Mouse (Mus musculus) midbrain, postnatal 0 days (tissue): ENCODE results near the gene B3gat3. TPM values are rescaled to one million over a fixed set of nuclear protein-coding genes. Genes with fewer than 3 reads are reported as not detected.
A peak's percentile ranks its signal among the peaks of the same experiment; 100 is the strongest.

Experiments used
- ATAC-seq: fragments of 200-750 bp; cut with Nextera tagmentation; 2 replicates; pipeline ENCODE4 v1.8.0; 2017; ENCODE audit warnings: moderate number of reproducible peaks, mild to moderate bottlenecking, moderate TSS enrichment, moderate library complexity; ENCODE audit not compliant: low FRiP score
- DNase-seq: peaks from one replicate; pipeline ENCODE4 v3.0.0-alpha.2; 2015; ENCODE audit warnings: low spot score
- H3K27ac ChIP-seq: fragments of 300-500 bp; sonication (generic); 2 replicates; pipeline ENCODE4 v1.5.1; 2014; ENCODE audit warnings: low read depth, mild to moderate bottlenecking, low read length, mixed read lengths
- H3K27me3 ChIP-seq: fragments of 300-500 bp; sonication (generic); 2 replicates; pipeline ENCODE4 v1.6.1; 2014; ENCODE audit warnings: low read length, control low read depth, mixed read lengths; ENCODE audit not compliant: insufficient read depth
- H3K36me3 ChIP-seq: fragments of 300-500 bp; sonication (generic); 2 replicates; pipeline ENCODE4 v1.6.1; 2014; ENCODE audit warnings: low read length, control low read depth, mixed read lengths; ENCODE audit not compliant: insufficient read depth
- H3K4me1 ChIP-seq: fragments of 300-500 bp; sonication (generic); 2 replicates; pipeline ENCODE4 v1.6.1; 2014; ENCODE audit warnings: mild to moderate bottlenecking, control low read depth, antibody characterized with exemption, low read length, mixed read lengths; ENCODE audit not compliant: insufficient read depth
- H3K4me2 ChIP-seq: fragments of 300-500 bp; sonication (generic); 2 replicates; pipeline ENCODE4 v1.6.1; 2014; ENCODE audit warnings: low read depth, mild to moderate bottlenecking, low read length, mixed read lengths; ENCODE audit not compliant: poor library complexity, severe bottlenecking
- H3K4me3 ChIP-seq: fragments of 300-500 bp; sonication (generic); 2 replicates; pipeline ENCODE4 v1.5.1; 2014; ENCODE audit warnings: low read depth, mild to moderate bottlenecking, low read length, moderate library complexity
- H3K9ac ChIP-seq: fragments of 300-500 bp; sonication (generic); replicated peaks from 2 replicates; pipeline ENCODE4 v1.6.1; 2014; ENCODE audit warnings: mild to moderate bottlenecking, low read length, moderate library complexity, mixed read lengths; ENCODE audit not compliant: poor library complexity, severe bottlenecking
- H3K9me3 ChIP-seq: fragments of 300-500 bp; sonication (generic); 2 replicates; pipeline ENCODE4 v1.6.1; 2016; ENCODE audit warnings: low read length, control low read depth
- CTCF ChIP-seq: IDR thresholded peaks from 2 replicates; pipeline ENCODE4 v1.5.1; 2016; ENCODE audit warnings: antibody characterized with exemption, mild to moderate bottlenecking
- WGBS: fragments of 180-500 bp; shearing (Covaris S2); extraction: QIAGEN DNeasy Blood & Tissue Kit; methylation state at CpG from one replicate; pipeline ENCODE4 v1.1.7; 2014; 5-methylcytosine and 5-hydroxymethylcytosine counted together
- microRNA-seq: library from miRNA; unstranded; fragments of <30 nt; microRNA quantifications from one replicate; pipeline ENCODE4, GENCODE M21; 2016; ENCODE audit warnings: borderline number of aligned reads
- polyA plus RNA-seq: library from polyadenylated mRNA; unstranded; fragments of >200 nt; fragmentation: Nextera tagmentation; extraction: Ambion mirVana; gene quantifications from 2 replicates; pipeline ENCODE4 v1.2.1, GENCODE M21; 2015
- total RNA-seq: library from RNA; depleted of rRNA; stranded (reverse); fragments of >200 nt; gene quantifications from 2 replicates; pipeline ENCODE4 v1.2.3, GENCODE M21; 2014; rRNA removed

B3gat3 gene
- total and polyA plus RNA-seq, 2 experiments from 2014 or later: 95.5 to 111 TPM

GRCm38 (mm10) chr19:8975491-8975890 is 55.3 kb downstream of the B3gat3 start:
- no peak for ATAC-seq
- Histone ChIP-seq H3K27me3 (no peaks in the 10 kb centered on the region), H3K9ac (no peak overlapping the region), H3K4me2 (no peak overlapping the region), H3K4me3 (no peak overlapping the region), H3K4me1 (no peaks in the 10 kb centered on the region), H3K36me3 (peaks cover 57% of the 10 kb centered on the region), H3K9me3 (no peaks in the 10 kb centered on the region), H3K27ac (no peak overlapping the region)
- no peak for TF ChIP-seq CTCF
- WGBS: 97% methylated on average over 2 of the region's 2 CpGs
- no peak for DNase-seq

DNA sequence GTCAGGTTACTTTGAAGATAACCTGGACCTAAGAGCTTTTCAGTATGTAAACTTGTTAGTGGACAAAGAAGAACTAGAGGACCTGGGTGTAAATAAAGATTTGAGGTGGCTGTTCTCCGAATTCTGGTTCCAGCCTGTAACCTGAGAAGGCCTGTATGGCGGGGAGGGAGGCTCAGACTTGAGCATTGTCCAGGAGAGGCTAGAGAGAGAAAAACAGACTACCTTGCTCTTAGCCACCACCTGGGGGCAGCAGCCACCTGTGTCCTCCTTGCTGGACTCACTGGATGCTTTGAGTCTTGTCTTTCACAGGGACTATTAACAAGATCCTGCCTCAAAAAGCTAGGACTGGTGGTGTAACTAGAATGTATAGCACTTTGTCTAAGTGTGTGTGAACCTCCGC is 56.4 kb downstream of the B3gat3 start:
- Histone ChIP-seq H3K4me3 (no peak overlapping the region), H3K27me3 (no peaks in the 10 kb centered on the region), H3K36me3 (peaks cover 53% of the 10 kb centered on the region), H3K9me3 (no peaks in the 10 kb centered on the region), H3K4me2 (no peak overlapping the region), H3K4me1 (no peaks in the 10 kb centered on the region), H3K27ac (no peak overlapping the region), H3K9ac (no peak overlapping the region)
- DNase-seq (peak; percentile 71), ATAC-seq (peak; percentile 64)
- 53% methylated on average over 3 of the region's 3 CpGs for WGBS
- peak; percentile 86 for TF ChIP-seq CTCF

Small RNA genes within 50 kb of the gene (microRNA-seq; reads per million reads assigned to microRNA genes)
- not detected for gene Mir5136

Other genes with a start within 250 kb of the B3gat3 start
Only the 30 nearest of the 32 such genes appear.
- 50.9 and 65.7 TPM in 2 replicates for gene Wdr74, start 184.5 kb upstream of the B3gat3 start, total RNA-seq
- 85.9 and 88.2 TPM in 2 replicates for gene Wdr74, start 184.5 kb upstream of the B3gat3 start, polyA plus RNA-seq
- gene 1700092M07Rik, start 179.7 kb upstream of the B3gat3 start, total RNA-seq: not detected in 2 replicates
- 0.64 TPM in 1 of 2 replicates, not detected in the other for gene 1700092M07Rik, start 179.7 kb upstream of the B3gat3 start, polyA plus RNA-seq
- gene Stx5a, start 179.0 kb upstream of the B3gat3 start, total RNA-seq: 112 and 147 TPM in 2 replicates
- gene Stx5a, start 179.0 kb upstream of the B3gat3 start, polyA plus RNA-seq: 104 and 106 TPM in 2 replicates
- gene Nxf1, start 163.3 kb upstream of the B3gat3 start, total RNA-seq: 67.4 and 75.6 TPM in 2 replicates
- 90.0 and 92.8 TPM in 2 replicates for gene Nxf1, start 163.3 kb upstream of the B3gat3 start, polyA plus RNA-seq
- 210 and 320 TPM in 2 replicates for gene Tmem223, start 149.4 kb upstream of the B3gat3 start, total RNA-seq
- gene Tmem223, start 149.4 kb upstream of the B3gat3 start, polyA plus RNA-seq: 202 and 230 TPM in 2 replicates
- gene Tmem179b, start 145.9 kb upstream of the B3gat3 start, total RNA-seq: 20.4 and 27.3 TPM in 2 replicates
- gene Tmem179b, start 145.9 kb upstream of the B3gat3 start, polyA plus RNA-seq: 19.1 and 21.1 TPM in 2 replicates
- gene Taf6l, start 134.0 kb upstream of the B3gat3 start, total RNA-seq: 32.5 and 38.7 TPM in 2 replicates
- gene Taf6l, start 134.0 kb upstream of the B3gat3 start, polyA plus RNA-seq: 25.2 and 26.4 TPM in 2 replicates
- gene Polr2g, start 121.8 kb upstream of the B3gat3 start, total RNA-seq: 67.2 and 67.5 TPM in 2 replicates
- 163 and 171 TPM in 2 replicates for gene Polr2g, start 121.8 kb upstream of the B3gat3 start, polyA plus RNA-seq
- 6.0 and 6.2 TPM in 2 replicates for gene Zbtb3, start 117.8 kb upstream of the B3gat3 start, total RNA-seq
- 3.2 and 4.5 TPM in 2 replicates for gene Zbtb3, start 117.8 kb upstream of the B3gat3 start, polyA plus RNA-seq
- gene Ttc9c, start 101.0 kb upstream of the B3gat3 start, total RNA-seq: 63.0 and 63.8 TPM in 2 replicates
- gene Ttc9c, start 101.0 kb upstream of the B3gat3 start, polyA plus RNA-seq: 38.8 and 45.3 TPM in 2 replicates
- 25.9 and 36.2 TPM in 2 replicates for gene Hnrnpul2, start 100.4 kb upstream of the B3gat3 start, total RNA-seq
- gene Hnrnpul2, start 100.4 kb upstream of the B3gat3 start, polyA plus RNA-seq: 4.6 and 5.5 TPM in 2 replicates
- gene AC129217.1, start 90.6 kb upstream of the B3gat3 start, total RNA-seq: 5.6 and 12.7 TPM in 2 replicates
- not detected in 2 replicates for gene AC129217.1, start 90.6 kb upstream of the B3gat3 start, polyA plus RNA-seq
- 112 and 121 TPM in 2 replicates for gene Bscl2, start 82.9 kb upstream of the B3gat3 start, total RNA-seq
- 101 and 108 TPM in 2 replicates for gene Bscl2, start 82.9 kb upstream of the B3gat3 start, polyA plus RNA-seq
- gene Gng3, start 81.2 kb upstream of the B3gat3 start, total RNA-seq: 103 and 119 TPM in 2 replicates
- gene Gng3, start 81.2 kb upstream of the B3gat3 start, polyA plus RNA-seq: 746 and 809 TPM in 2 replicates
- 2.7 and 3.5 TPM in 2 replicates for gene Lrrn4cl, start 69.6 kb upstream of the B3gat3 start, total RNA-seq
- gene Lrrn4cl, start 69.6 kb upstream of the B3gat3 start, polyA plus RNA-seq: 2.0 and 2.1 TPM in 2 replicates
- 73.5 and 73.8 TPM in 2 replicates for gene Ubxn1, start 48.9 kb upstream of the B3gat3 start, total RNA-seq
- 142 and 143 TPM in 2 replicates for gene Ubxn1, start 48.9 kb upstream of the B3gat3 start, polyA plus RNA-seq
- 22.6 and 26.5 TPM in 2 replicates for gene Uqcc3, start 39.5 kb upstream of the B3gat3 start, total RNA-seq
- 64.2 and 65.0 TPM in 2 replicates for gene Uqcc3, start 39.5 kb upstream of the B3gat3 start, polyA plus RNA-seq
- gene Lbhd1, start 36.6 kb upstream of the B3gat3 start, total RNA-seq: 4.2 and 6.6 TPM in 2 replicates
- gene Lbhd1, start 36.6 kb upstream of the B3gat3 start, polyA plus RNA-seq: 17.7 and 20.6 TPM in 2 replicates
- not detected in 2 replicates for gene Gm49403, start 36.4 kb upstream of the B3gat3 start, total RNA-seq
- not detected in 2 replicates for gene Gm49403, start 36.4 kb upstream of the B3gat3 start, polyA plus RNA-seq
- 17.8 and 23.7 TPM in 2 replicates for gene 1810009A15Rik, start 31.5 kb upstream of the B3gat3 start, total RNA-seq
- gene 1810009A15Rik, start 31.5 kb upstream of the B3gat3 start, polyA plus RNA-seq: 29.2 and 32.9 TPM in 2 replicates
- 3.8 TPM in 1 of 2 replicates, not detected in the other for gene Gm49416, start 31.4 kb upstream of the B3gat3 start, total RNA-seq
- not detected in 2 replicates for gene Gm49416, start 31.4 kb upstream of the B3gat3 start, polyA plus RNA-seq
- gene Ints5, start 27.4 kb upstream of the B3gat3 start, total RNA-seq: 30.3 and 37.8 TPM in 2 replicates
- 20.2 and 21.8 TPM in 2 replicates for gene Ints5, start 27.4 kb upstream of the B3gat3 start, polyA plus RNA-seq
- gene Ganab, start 22.3 kb upstream of the B3gat3 start, total RNA-seq: 86.9 and 88.5 TPM in 2 replicates
- gene Ganab, start 22.3 kb upstream of the B3gat3 start, polyA plus RNA-seq: 49.4 and 49.8 TPM in 2 replicates
- 3.0 and 6.3 TPM in 2 replicates for gene Rom1, start 9.0 kb downstream of the B3gat3 start, total RNA-seq
- 2.7 and 3.5 TPM in 2 replicates for gene Rom1, start 9.0 kb downstream of the B3gat3 start, polyA plus RNA-seq
- 6.3 and 9.3 TPM in 2 replicates for gene Eml3, start 9.2 kb downstream of the B3gat3 start, total RNA-seq
- gene Eml3, start 9.2 kb downstream of the B3gat3 start, polyA plus RNA-seq: 8.7 and 9.0 TPM in 2 replicates
- 64.3 and 65.6 TPM in 2 replicates for gene Mta2, start 21.5 kb downstream of the B3gat3 start, total RNA-seq
- 73.6 and 77.9 TPM in 2 replicates for gene Mta2, start 21.5 kb downstream of the B3gat3 start, polyA plus RNA-seq
- gene Tut1, start 33.5 kb downstream of the B3gat3 start, total RNA-seq: 18.1 and 19.0 TPM in 2 replicates
- 15.1 and 18.4 TPM in 2 replicates for gene Tut1, start 33.5 kb downstream of the B3gat3 start, polyA plus RNA-seq
- 496 and 583 TPM in 2 replicates for gene Eef1g, start 46.7 kb downstream of the B3gat3 start, total RNA-seq
- gene Eef1g, start 46.7 kb downstream of the B3gat3 start, polyA plus RNA-seq: 258 and 265 TPM in 2 replicates
- gene Ahnak, start 68.9 kb downstream of the B3gat3 start, total RNA-seq: 13.0 and 19.2 TPM in 2 replicates
- 4.4 and 5.7 TPM in 2 replicates for gene Ahnak, start 68.9 kb downstream of the B3gat3 start, polyA plus RNA-seq
- not detected in 2 replicates for gene Scgb1a1, start 167.6 kb downstream of the B3gat3 start, total RNA-seq
- not detected in 2 replicates for gene Scgb1a1, start 167.6 kb downstream of the B3gat3 start, polyA plus RNA-seq